Mouse (Mus musculus): ENCODE measurements around the gene Mast3. TPM values are rescaled to one million over a fixed set of nuclear protein-coding genes. Genes with fewer than 3 reads are reported as not detected.

Mast3 gene
- total RNA-seq, 1 experiment from 2014 or later: 40.2 TPM

DNA sequence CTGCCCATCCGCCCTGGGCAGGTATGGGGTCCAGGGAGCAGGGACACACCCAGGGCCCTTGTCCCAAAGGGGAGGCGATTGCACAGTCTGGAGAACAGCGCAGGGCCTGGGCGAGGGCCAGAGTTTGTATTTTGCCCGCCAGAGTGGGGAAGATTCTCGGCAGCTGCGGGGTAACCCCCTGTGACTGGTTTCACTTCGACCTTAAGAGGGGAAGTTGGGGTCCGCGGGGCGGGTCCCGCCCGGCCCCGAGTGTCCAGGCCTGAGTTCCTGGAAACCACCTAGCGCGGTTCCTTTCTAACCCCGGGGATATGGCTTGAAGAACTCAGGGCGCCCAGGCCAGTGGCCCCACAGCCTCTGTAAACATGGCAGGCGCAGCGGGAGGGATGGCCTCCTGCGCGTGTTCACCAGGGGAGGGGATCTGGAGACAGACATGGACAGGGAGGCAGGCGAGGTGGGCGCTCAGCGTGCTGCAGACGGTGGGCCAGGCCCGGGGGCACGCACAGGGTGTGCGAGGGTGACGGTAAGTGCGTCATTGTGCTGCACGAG lies 36.5 kb downstream of the Mast3 start:
- peak; percentile 11 for ATAC-seq (ENCODE audit: extremely low read depth, insufficient number of reproducible peaks, low FRiP score, poor library complexity, severe bottlenecking)

DNA sequence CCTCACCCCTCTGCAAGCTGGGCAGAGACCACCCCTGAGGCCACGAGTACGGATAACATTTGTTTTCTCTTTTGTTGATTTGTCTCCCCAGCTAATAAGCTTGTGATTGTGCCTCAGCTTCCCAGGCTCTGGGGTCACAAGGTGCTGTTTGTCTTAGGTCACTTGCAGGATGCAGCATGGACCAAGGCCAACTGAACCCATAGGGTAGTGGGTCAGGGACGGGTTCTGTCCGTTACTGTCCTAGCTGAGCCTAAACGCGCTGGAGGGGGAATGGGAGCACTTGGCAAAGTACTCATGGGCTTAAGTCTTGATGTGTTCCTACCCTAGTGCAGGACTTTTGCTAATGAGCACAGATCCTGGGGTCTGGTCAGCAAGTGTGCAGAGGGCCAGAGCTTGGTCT lies 37.4 kb downstream of the Mast3 start:
- no peak for ATAC-seq (ENCODE audit: extremely low read depth, insufficient number of reproducible peaks, low FRiP score, poor library complexity, severe bottlenecking)

GRCm38 (mm10) chr8:70766571-70767440 lies 38.0 kb downstream of the Mast3 start:
- ATAC-seq (ENCODE audit: extremely low read depth, insufficient number of reproducible peaks, low FRiP score, poor library complexity, severe bottlenecking): no peak

- peak; percentile 24; the same call in 1 of the 2 replicates for ATAC-seq (ENCODE audit: extremely low read depth, insufficient number of reproducible peaks, low FRiP score, poor library complexity, severe bottlenecking)
Measured at GRCm38 (mm10) chr8:70765838-70766570, 38.9 kb downstream of the Mast3 start.

GRCm38 (mm10) chr8:70765329-70765728 lies 39.5 kb downstream of the Mast3 start:
- ATAC-seq (ENCODE audit: extremely low read depth, insufficient number of reproducible peaks, low FRiP score, poor library complexity, severe bottlenecking): no peak

DNA sequence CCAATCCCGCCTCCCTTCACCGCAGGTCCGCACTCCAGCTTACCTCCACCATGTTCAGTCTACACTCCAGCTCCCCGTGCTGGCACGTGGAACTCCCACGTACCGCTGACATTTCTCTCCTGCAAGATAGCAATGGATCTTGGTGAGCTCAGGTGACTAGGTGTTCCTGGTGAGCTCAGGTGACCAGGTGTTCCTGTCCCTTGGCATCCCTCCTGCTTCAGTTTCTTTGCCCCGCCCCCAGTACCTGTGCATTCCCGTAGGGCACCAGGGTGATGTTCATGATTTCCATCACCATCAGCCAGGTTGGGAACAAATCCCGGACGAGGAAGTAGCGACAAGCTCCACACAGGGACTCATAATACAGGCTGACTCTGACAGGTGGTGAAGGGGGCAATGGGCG lies 40.2 kb downstream of the Mast3 start:
- ATAC-seq (ENCODE audit: extremely low read depth, insufficient number of reproducible peaks, low FRiP score, poor library complexity, severe bottlenecking): no peak

DNA sequence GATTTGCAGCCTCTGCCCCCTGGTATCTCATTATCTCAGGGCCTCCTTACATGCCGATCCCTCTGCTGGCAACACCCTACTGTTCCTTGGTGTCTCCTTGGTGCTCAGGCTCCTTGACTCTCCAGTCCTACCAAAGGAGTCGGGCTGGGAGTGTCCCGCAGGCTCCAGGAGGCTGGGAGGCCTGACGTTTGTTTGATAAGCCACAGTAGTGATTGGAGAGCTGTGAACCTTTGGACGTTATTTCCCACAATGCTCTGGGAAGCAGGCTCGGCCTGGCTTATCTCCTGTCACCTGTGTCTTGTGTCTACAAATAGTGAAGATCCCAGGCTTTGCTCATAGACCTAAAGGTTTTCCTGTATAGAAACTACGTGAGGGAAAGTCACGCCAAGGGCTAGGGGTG lies 40.8 kb downstream of the Mast3 start:
- ATAC-seq (ENCODE audit: extremely low read depth, insufficient number of reproducible peaks, low FRiP score, poor library complexity, severe bottlenecking): no peak

- ATAC-seq (ENCODE audit: extremely low read depth, insufficient number of reproducible peaks, low FRiP score, poor library complexity, severe bottlenecking): no peak
Measured at GRCm38 (mm10) chr8:70763354-70763753, 41.5 kb downstream of the Mast3 start.

DNA sequence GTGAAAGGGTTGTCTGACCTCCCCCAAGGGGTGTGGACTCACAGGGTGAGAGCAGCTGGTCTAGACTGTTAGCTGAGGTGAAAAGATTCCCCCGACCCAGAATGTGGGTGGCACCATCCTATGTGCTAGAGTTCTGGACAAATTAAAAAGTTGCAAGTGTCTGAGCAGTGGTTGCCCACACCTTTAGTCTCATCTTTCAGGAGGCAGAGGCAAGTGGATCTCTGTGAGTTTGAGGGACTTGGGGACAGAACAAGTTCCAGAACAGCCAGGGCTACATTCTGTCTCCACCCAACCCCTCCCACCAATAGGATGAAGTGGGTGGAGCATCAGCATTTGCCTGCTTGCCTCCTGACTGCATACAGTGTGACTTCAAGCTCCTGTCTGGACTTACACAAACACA lies 42.7 kb downstream of the Mast3 start:
- ATAC-seq (ENCODE audit: extremely low read depth, insufficient number of reproducible peaks, low FRiP score, poor library complexity, severe bottlenecking): no peak

GRCm38 (mm10) chr8:70760775-70761406 lies 44.0 kb downstream of the Mast3 start, which contains the start of gene Mpv17l2:
Mpv17l2 (minus strand) TSS chr8:70760946.
- peak; percentile 87 for ATAC-seq (ENCODE audit: extremely low read depth, insufficient number of reproducible peaks, low FRiP score, poor library complexity, severe bottlenecking)

DNA sequence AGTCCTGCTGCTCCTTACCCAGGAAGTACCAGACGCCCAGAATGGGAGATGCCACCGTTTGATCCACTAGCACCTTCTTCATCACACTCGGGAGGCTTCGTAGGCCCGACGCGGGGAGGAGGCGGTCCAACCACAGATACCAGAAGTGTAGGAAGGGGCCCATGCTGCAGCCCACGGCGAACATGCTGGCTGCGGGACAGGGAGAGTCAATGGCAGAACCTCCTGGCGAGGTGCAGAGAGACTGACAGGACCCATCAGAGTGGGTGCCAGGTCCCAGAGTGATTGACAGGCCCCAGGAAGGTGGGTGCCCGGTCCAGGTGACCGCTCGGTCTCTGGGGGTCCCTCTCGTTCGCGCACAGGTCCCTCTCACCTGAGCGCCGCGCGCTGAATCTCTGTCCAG lies 44.5 kb downstream of the Mast3 start:
- no peak for ATAC-seq (ENCODE audit: extremely low read depth, insufficient number of reproducible peaks, low FRiP score, poor library complexity, severe bottlenecking)

- ATAC-seq (ENCODE audit: extremely low read depth, insufficient number of reproducible peaks, low FRiP score, poor library complexity, severe bottlenecking): no peak
Measured at GRCm38 (mm10) chr8:70758616-70759561, 46.0 kb downstream of the Mast3 start.

- no peak for ATAC-seq (ENCODE audit: extremely low read depth, insufficient number of reproducible peaks, low FRiP score, poor library complexity, severe bottlenecking)
Measured at GRCm38 (mm10) chr8:70758308-70758615, 46.6 kb downstream of the Mast3 start.

DNA sequence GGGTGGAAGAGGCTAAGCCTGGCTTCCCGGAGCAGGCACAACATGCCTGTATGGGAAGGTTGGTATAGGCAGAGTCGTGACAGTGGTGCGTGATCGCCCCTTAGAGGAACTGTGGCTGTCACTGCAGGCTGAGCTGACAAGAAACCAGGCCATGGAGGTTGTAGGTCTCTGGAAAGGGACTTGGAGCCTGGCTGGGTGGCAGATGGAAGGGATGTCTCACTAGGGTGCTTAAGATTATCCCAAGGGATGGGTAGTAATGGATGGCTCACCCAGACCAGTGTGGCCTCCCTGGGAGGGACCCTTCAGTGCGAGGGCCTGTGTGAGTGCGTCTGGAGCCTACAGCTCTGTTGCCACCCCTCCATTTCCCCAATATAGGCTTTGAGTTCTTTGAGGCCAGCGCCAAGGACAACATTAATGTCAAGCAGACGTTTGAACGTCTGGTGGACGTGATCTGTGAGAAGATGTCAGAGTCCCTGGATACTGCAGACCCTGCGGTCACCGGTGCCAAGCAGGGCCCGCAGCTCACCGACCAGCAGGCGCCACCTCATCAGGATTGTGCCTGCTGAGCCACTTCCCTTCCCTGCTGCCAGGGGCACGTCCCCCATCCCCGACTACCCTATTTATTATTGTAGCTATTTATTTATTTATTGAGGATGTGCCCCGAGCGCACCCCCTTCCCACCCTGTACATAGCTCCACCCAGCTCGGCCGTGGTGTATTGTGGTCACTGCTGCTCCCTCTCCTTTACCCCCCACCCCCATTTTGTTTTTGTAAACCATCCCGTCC lies 47.1 kb downstream of the Mast3 start:
- no peak for ATAC-seq (ENCODE audit: extremely low read depth, insufficient number of reproducible peaks, low FRiP score, poor library complexity, severe bottlenecking)

GRCm38 (mm10) chr8:70756476-70757040 lies 48.3 kb downstream of the Mast3 start:
- no peak for ATAC-seq (ENCODE audit: extremely low read depth, insufficient number of reproducible peaks, low FRiP score, poor library complexity, severe bottlenecking)

DNA sequence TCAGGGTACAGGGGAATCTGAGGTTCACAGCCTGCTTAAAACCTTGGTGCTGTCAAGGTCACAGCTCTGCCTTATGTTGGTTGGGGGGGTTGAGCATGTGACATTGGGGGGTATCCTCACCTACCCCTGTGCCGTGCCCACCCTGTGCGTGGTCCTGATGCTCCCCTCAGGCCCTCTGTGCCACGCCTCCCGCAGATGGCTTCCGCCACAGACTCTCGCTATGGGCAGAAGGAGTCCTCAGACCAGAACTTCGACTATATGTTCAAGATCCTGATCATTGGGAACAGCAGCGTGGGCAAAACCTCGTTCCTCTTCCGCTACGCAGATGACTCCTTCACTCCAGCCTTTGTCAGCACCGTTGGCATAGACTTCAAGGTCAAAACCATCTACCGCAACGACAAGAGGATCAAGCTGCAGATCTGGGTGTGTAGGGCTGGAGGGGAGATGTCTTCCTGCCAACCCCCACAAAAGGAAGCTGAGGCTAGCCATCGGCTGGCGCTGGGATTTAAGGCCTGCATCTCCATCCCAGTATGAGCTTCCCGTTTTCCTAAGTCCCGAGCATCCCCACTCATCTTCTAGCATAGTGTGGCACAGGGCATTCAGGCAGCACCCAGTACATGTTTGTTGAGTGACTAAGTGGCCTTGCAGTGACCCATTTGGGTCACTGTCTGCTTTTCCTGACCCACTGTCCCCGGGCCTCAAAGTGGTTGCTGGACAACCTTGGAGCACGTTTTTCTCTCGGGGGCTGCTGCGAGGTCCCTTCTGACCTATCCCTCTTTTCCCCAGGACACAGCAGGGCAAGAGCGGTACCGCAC lies 49.0 kb downstream of the Mast3 start:
- ATAC-seq (ENCODE audit: extremely low read depth, insufficient number of reproducible peaks, low FRiP score, poor library complexity, severe bottlenecking): no peak

Measured in neutrophil, adult 5-6 weeks (primary cell).